Mouse (Mus musculus) kidney, embryonic 15.5 days (tissue): ENCODE data around the gene Spred1. TPM values are rescaled to one million over a fixed set of nuclear protein-coding genes. Genes with fewer than 3 reads are reported as not detected.

Experiments used
- ATAC-seq: fragments of 200-750 bp; cut with Nextera tagmentation; replicated peaks from 2 replicates; pipeline ENCODE4 v1.8.0; 2017; ENCODE audit warnings: moderate TSS enrichment; ENCODE audit not compliant: low FRiP score
- H3K27ac ChIP-seq: fragments of 300-500 bp; sonication (generic); 2 replicates; pipeline ENCODE4 v1.5.1; 2015; ENCODE audit warnings: mild to moderate bottlenecking, inconsistent platforms
- H3K27me3 ChIP-seq: fragments of 300-500 bp; sonication (generic); 2 replicates; pipeline ENCODE4 v1.6.1; 2015; ENCODE audit warnings: inconsistent platforms
- H3K36me3 ChIP-seq: fragments of 300-500 bp; sonication (generic); 2 replicates; pipeline ENCODE4 v1.6.1; 2015; ENCODE audit warnings: inconsistent platforms
- H3K4me1 ChIP-seq: fragments of 300-500 bp; sonication (generic); 2 replicates; pipeline ENCODE4 v1.6.1; 2015; ENCODE audit warnings: inconsistent platforms
- H3K4me2 ChIP-seq: fragments of 300-500 bp; sonication (generic); 2 replicates; pipeline ENCODE4 v1.6.1; 2015; ENCODE audit warnings: moderate library complexity, mild to moderate bottlenecking, inconsistent platforms
- H3K4me3 ChIP-seq: fragments of 300-500 bp; sonication (generic); replicated peaks from 2 replicates; pipeline ENCODE4 v1.5.1; 2015; ENCODE audit warnings: mild to moderate bottlenecking, inconsistent platforms
- H3K9ac ChIP-seq: fragments of 300-500 bp; sonication (generic); 2 replicates; pipeline ENCODE4 v1.6.1; 2015; ENCODE audit warnings: mild to moderate bottlenecking, inconsistent platforms
- H3K9me3 ChIP-seq: fragments of 300-500 bp; sonication (generic); replicated peaks from 2 replicates; pipeline ENCODE4 v1.6.1; 2016; ENCODE audit warnings: inconsistent platforms
- WGBS: fragments of 180-500 bp; shearing (Covaris S2); methylation state at CpG from one replicate; pipeline ENCODE4 v1.1.7; 2015; ENCODE audit warnings: mixed read lengths; 5-methylcytosine and 5-hydroxymethylcytosine counted together
- polyA plus RNA-seq: library from polyadenylated mRNA; unstranded; fragments of >200 nt; fragmentation: Nextera tagmentation; extraction: Ambion mirVana; gene quantifications from 2 replicates; pipeline ENCODE4 v1.2.1, GENCODE M21; 2015

Gene Spred1
- polyA plus RNA-seq, 1 experiment from 2014 or later, result 12.1 TPM

DNA sequence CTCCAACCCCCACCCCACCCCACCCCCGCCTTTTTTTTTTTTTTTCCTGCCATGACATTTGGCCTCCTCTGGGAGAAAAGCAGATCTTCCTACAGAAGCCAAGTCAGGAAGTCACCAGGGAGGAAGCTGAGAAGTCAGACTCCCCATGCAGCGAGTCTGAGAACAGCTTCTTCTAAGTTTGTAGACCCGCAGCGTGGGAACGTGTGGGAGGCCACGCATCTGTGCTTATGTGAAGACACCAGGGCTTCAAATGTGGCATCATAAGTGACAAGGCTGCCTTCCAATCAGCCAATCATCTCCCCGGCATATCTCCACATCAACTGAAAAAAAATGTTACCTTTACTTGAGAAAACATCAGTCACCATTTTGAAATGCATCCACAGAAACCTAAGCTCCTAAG is 74.4 kb downstream of the Spred1 start:
- Histone ChIP-seq H3K4me2 (no peak overlapping the region), H3K27me3 (no peaks in the 10 kb centered on the region), H3K9ac (no peak overlapping the region), H3K9me3 (no peaks in the 10 kb centered on the region), H3K4me1 (peaks cover 24% of the 10 kb centered on the region), H3K27ac (no peak overlapping the region), H3K36me3 (no peaks in the 10 kb centered on the region), H3K4me3 (no peak overlapping the region)
- 28% methylated on average over 7 of the region's 7 CpGs for WGBS
- ATAC-seq, result no peak

DNA sequence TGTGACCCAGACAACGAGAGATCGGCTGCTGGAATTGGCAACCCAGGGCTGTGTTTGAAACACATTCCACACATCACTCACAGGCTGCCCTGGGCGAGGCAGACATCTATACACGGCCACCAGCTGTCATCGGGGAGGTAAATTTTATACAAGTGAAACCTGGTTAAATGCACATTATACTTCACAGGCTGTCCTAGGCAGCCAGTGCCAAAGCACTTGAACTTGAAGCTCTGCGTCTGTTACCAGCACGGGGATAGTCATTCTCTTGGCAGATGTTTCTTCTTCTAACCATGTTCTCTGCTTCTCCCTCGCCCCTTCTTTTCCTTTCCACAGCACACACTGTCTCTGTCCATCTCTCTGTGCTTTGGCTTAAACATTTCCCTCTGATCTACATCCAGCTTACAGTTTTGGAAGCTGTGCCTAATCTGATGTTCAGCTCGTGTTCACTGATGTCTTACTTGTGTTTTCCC is 79.7 kb downstream of the Spred1 start:
- no peak for ATAC-seq
- no peak overlapping the region for H3K4me2 ChIP-seq

GRCm38 (mm10) chr2:117203350-117203749 is 82.2 kb downstream of the Spred1 start:
- Histone ChIP-seq H3K9me3 (no peaks in the 10 kb centered on the region), H3K4me3 (no peak overlapping the region), H3K4me1 (peaks cover 12% of the 10 kb centered on the region), H3K4me2 (no peak overlapping the region), H3K36me3 (no peaks in the 10 kb centered on the region), H3K27me3 (no peaks in the 10 kb centered on the region), H3K27ac (no peak overlapping the region), H3K9ac (no peak overlapping the region)
- WGBS, result 57% methylated on average over 5 of the region's 5 CpGs
- no peak for ATAC-seq

More for the DNA sequence above, 79.7 kb downstream of the Spred1 start:
- peaks cover 15% of the 10 kb centered on the region for H3K4me1 ChIP-seq
- no peak overlapping the region for H3K27ac ChIP-seq
- no peaks in the 10 kb centered on the region for H3K27me3 ChIP-seq
- no peak overlapping the region for H3K4me3 ChIP-seq
- 29% methylated on average over 9 of the region's 9 CpGs for WGBS
- no peaks in the 10 kb centered on the region for H3K36me3 ChIP-seq
- H3K9ac ChIP-seq, result no peak overlapping the region
- no peaks in the 10 kb centered on the region for H3K9me3 ChIP-seq

DNA sequence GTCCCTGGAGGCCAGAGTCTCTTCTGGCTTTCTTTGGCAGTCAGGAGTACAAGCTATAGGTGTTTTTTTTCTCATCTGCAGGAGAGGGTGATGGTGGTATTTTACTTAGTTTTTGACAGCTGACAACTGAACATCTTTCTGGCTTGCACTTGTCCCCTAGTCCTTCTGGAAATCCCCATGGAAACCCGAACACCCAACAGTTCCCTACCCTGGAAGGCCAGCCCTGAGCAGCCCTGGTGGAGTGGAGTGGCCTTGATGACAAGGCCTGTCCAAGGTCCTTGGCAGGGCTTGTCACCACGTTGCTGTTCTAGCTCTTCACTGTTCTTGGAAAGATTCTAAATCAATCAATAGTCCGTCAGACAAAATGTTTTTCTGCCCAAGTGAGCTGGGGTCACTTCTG is 83.4 kb downstream of the Spred1 start:
- H3K4me1 ChIP-seq, result peaks cover 12% of the 10 kb centered on the region
- H3K4me3 ChIP-seq, result no peak overlapping the region
- 61% methylated on average over 3 of the region's 3 CpGs for WGBS
- no peak overlapping the region for H3K9ac ChIP-seq
- no peaks in the 10 kb centered on the region for H3K9me3 ChIP-seq
- H3K36me3 ChIP-seq, result no peaks in the 10 kb centered on the region
- ATAC-seq, result no peak
- H3K27me3 ChIP-seq, result no peaks in the 10 kb centered on the region
- no peak overlapping the region for H3K4me2 ChIP-seq
- no peak overlapping the region for H3K27ac ChIP-seq

DNA sequence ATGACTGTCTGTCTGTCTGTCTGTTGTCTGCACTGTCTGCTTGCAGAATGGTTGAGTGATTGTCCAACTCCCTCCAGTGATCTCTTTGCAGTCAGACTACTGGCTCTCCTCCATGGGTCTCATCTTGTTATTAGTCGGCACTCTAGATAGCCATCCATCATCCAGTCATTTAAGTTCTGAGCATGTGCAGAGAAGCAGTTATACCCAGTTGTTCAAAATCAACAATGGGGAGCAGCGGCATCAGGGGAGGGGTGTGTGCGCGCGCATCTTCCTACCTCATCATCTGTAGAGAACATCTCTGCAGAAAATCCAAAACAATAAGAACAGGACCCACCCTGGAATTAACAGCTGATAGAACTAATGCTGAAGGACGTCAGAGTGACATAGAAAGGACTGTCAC is 83.9 kb downstream of the Spred1 start:
- 83% methylated on average over 6 of the region's 6 CpGs for WGBS
- H3K36me3 ChIP-seq, result no peaks in the 10 kb centered on the region
- no peak overlapping the region for H3K9ac ChIP-seq
- no peak overlapping the region for H3K4me3 ChIP-seq
- H3K4me1 ChIP-seq, result peaks cover 11% of the 10 kb centered on the region
- no peak overlapping the region for H3K4me2 ChIP-seq
- H3K27ac ChIP-seq, result no peak overlapping the region
- no peak for ATAC-seq
- H3K27me3 ChIP-seq, result no peaks in the 10 kb centered on the region
- no peaks in the 10 kb centered on the region for H3K9me3 ChIP-seq

- Histone ChIP-seq H3K27me3 (no peaks in the 10 kb centered on the region), H3K9ac (no peak overlapping the region), H3K4me3 (0 out of 2 replicates have a peak overlapping the region, but pooled peaks have one; percentile 16)
These were observed 89.4 kb downstream of the Spred1 start for GRCm38 (mm10) chr2:117210416-117211085.

DNA sequence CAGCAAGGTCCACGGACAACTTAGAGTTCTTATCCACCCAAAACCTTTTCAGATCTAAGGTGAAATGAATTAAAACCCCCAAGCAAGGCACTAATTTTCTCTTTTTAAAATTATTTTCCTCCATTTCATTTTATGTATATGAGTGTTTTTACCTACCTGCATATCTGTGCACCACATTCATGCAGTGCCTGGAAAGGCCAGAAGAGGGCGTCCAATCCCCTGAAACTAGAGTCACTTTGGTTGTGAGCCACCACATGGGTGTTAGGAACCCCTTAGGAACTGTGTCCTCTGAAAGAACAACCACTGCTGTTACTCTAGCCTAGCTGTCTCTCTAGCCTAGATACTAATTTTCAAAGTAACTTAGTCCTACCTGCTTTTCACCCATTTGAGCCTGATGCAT is 95.0 kb downstream of the Spred1 start:
- Histone ChIP-seq H3K4me2 (no peak overlapping the region), H3K4me3 (no peak overlapping the region), H3K36me3 (no peaks in the 10 kb centered on the region), H3K27ac (no peak overlapping the region), H3K4me1 (peaks cover 7% of the 10 kb centered on the region; the same call in 1 of the 2 replicates), H3K9ac (no peak overlapping the region), H3K9me3 (no peaks in the 10 kb centered on the region), H3K27me3 (no peaks in the 10 kb centered on the region)
- no peak for ATAC-seq
- 64% methylated on average over 2 of the region's 2 CpGs for whole genome bisulfite sequencing

More at GRCm38 (mm10) chr2:117210416-117211085, 89.4 kb downstream of the Spred1 start:
- Histone ChIP-seq H3K9me3 (no peaks in the 10 kb centered on the region), H3K4me1 (peaks cover 11% of the 10 kb centered on the region), H3K27ac (no peak overlapping the region), H3K4me2 (peak overlapping the region; percentile 57), H3K36me3 (no peaks in the 10 kb centered on the region)
- WGBS, result 4% methylated on average over 6 of the region's 6 CpGs
- peak; percentile 99 for ATAC-seq

DNA sequence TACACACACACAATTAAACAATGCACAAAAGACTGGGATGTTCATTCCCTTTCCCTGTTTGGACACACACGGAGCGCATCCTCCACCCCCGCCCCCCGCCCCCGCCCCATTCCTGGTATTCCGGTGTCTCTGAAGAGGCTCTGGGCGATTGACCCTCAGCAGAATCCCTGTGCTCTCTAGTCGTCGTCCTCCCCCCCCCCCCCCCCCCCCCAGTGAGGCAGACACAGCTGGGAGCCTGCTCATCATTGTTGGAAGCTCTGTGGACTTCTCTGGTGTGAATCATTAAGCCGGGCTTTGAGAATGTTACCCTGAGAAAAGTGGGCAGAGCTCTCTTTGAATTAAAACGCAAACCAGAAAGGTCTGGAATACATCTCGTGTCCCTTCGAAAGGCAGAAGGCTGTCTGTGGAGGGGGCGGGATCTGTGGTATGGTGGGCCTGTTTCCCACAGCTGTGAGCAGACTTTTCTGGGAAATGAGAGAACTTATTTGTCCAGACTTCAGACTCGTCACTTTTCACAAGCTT is 96.6 kb downstream of the Spred1 start:
- no peak overlapping the region for H3K4me3 ChIP-seq
- peak; percentile 71 for ATAC-seq
- H3K4me2 ChIP-seq, result peak overlapping the region; percentile 36
- peaks cover 10% of the 10 kb centered on the region; the same call in 1 of the 2 replicates for H3K4me1 ChIP-seq
- no peak overlapping the region for H3K9ac ChIP-seq
- no peaks in the 10 kb centered on the region for H3K36me3 ChIP-seq
- peak overlapping the region; percentile 32; the same call in 1 of the 2 replicates for H3K27ac ChIP-seq
- H3K9me3 ChIP-seq, result no peaks in the 10 kb centered on the region
- no peaks in the 10 kb centered on the region for H3K27me3 ChIP-seq
- 21% methylated on average over 15 of the region's 15 CpGs for WGBS

GRCm38 (mm10) chr2:117219536-117219935 is 98.4 kb downstream of the Spred1 start:
- WGBS, result 95% methylated on average over 4 of the region's 4 CpGs

GRCm38 (mm10) chr2:117222651-117223050 is 101.5 kb downstream of the Spred1 start:
- H3K4me2 ChIP-seq, result no peak overlapping the region
- no peak for ATAC-seq
- no peak overlapping the region for H3K27ac ChIP-seq
- H3K4me3 ChIP-seq, result no peak overlapping the region
- peaks cover 7% of the 10 kb centered on the region; the same call in 1 of the 2 replicates for H3K4me1 ChIP-seq
- H3K27me3 ChIP-seq, result no peaks in the 10 kb centered on the region
- no peaks in the 10 kb centered on the region for H3K36me3 ChIP-seq
- 73% methylated on average over 9 of the region's 9 CpGs for WGBS
- no peaks in the 10 kb centered on the region for H3K9me3 ChIP-seq
- H3K9ac ChIP-seq, result no peak overlapping the region

More at GRCm38 (mm10) chr2:117219536-117219935, 98.4 kb downstream of the Spred1 start:
- Histone ChIP-seq H3K4me1 (peaks cover 10% of the 10 kb centered on the region; the same call in 1 of the 2 replicates), H3K9ac (no peak overlapping the region), H3K9me3 (no peaks in the 10 kb centered on the region), H3K4me3 (no peak overlapping the region), H3K27ac (no peak overlapping the region), H3K4me2 (no peak overlapping the region), H3K36me3 (no peaks in the 10 kb centered on the region), H3K27me3 (no peaks in the 10 kb centered on the region)
- ATAC-seq, result no peak

DNA sequence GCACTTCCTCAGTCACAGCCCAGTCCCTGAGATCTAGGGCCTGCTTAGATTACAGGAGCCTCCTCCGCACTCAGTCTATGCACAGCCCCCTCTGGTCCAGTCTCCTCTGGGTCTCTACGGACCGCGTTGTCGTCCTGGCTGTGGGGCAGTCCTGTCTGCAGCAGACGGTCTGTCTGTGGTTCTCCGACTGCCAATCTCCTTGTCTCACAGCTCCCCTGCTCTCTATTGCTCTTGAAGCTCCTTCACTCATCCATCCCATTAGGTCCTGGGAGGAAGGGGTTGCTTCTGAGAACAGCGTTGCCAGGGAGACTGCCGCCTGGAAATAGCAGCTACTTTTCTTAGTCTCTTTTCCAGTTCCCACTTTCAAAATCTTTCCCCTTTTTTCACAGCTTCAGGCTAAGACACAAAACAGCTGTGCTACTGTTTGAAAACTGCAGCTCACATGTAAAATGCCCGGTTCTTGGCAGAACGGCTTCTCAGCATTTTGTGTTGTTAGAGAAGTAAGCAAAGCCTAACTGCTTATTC is 107.5 kb downstream of the Spred1 start:
- 54% methylated on average over 11 of the region's 11 CpGs for WGBS
- no peaks in the 10 kb centered on the region for H3K9me3 ChIP-seq
- ATAC-seq, result no peak
- 0 out of 2 replicates have a peak, but pooled peaks cover 2% of the 10 kb centered on the region for H3K4me1 ChIP-seq
- H3K27me3 ChIP-seq, result peaks cover 12% of the 10 kb centered on the region
- no peak overlapping the region for H3K9ac ChIP-seq
- no peaks in the 10 kb centered on the region for H3K36me3 ChIP-seq
- no peak overlapping the region for H3K27ac ChIP-seq
- H3K4me2 ChIP-seq, result no peak overlapping the region
- no peak overlapping the region for H3K4me3 ChIP-seq

DNA sequence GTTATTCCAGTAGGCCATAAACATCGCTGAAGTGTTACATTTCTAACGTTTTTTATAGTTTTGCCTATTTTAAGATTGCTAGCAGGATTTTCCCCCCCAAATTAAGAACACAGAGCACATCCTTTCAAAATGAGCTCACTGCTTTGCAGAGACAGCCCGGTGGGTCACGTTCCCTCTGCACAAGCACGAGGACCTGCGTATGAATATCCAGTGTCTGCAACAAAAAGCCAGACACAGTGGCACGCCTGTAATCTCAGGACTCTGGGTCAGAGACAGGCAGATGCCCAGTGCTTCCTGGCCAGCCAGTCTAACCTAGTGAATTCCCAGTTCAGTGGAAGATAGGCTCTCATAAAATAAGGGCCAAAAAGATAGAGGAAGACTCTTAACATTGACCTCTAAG is 109.1 kb downstream of the Spred1 start:
- no peak overlapping the region for H3K4me2 ChIP-seq
- H3K4me1 ChIP-seq, result 0 out of 2 replicates have a peak, but pooled peaks cover 2% of the 10 kb centered on the region
- no peak overlapping the region for H3K27ac ChIP-seq
- WGBS, result 84% methylated on average over 7 of the region's 7 CpGs
- H3K4me3 ChIP-seq, result no peak overlapping the region
- no peaks in the 10 kb centered on the region for H3K36me3 ChIP-seq
- no peak for ATAC-seq
- H3K9me3 ChIP-seq, result no peaks in the 10 kb centered on the region
- H3K27me3 ChIP-seq, result peaks cover 12% of the 10 kb centered on the region
- H3K9ac ChIP-seq, result no peak overlapping the region
